Mouse (Mus musculus) erythroblast, embryonic 14.5 days (primary cell): ENCODE results near the gene 4930412O13Rik.

Experiments used
- GATA1 ChIP-seq: IDR thresholded peaks from 2 replicates; pipeline ENCODE4 v1.6.1; 2012; ENCODE audit warnings: low read length, inconsistent platforms, mixed read lengths
- TAL1 ChIP-seq: IDR thresholded peaks from 3 replicates; pipeline ENCODE4 v1.6.1; 2012; ENCODE audit warnings: low read length, inconsistent platforms, mixed read lengths

- TF ChIP-seq GATA1 (no peak), TAL1 (no peak)
Measured at GRCm38 (mm10) chr2:9892541-9892940, 11.5 kb downstream of the 4930412O13Rik start.
